Mouse (Mus musculus) hindbrain, postnatal 0 days (tissue): ENCODE measurements around the gene Cd72. TPM values are rescaled to one million over a fixed set of nuclear protein-coding genes. Genes with fewer than 3 reads are reported as not detected.

Experiments used
- ATAC-seq: fragments of 200-750 bp; cut with Nextera tagmentation; 2 replicates; pipeline ENCODE4 v1.8.0; 2017; ENCODE audit warnings: mild to moderate bottlenecking, moderate TSS enrichment, moderate library complexity
- DNase-seq: peaks from one replicate; pipeline ENCODE4 v3.0.0-alpha.2; 2015; ENCODE audit warnings: low spot score
- H3K27ac ChIP-seq: fragments of 300-500 bp; sonication (generic); 2 replicates; pipeline ENCODE4 v1.5.1; 2014; ENCODE audit warnings: mild to moderate bottlenecking
- H3K27me3 ChIP-seq: fragments of 300-500 bp; sonication (generic); 2 replicates; pipeline ENCODE4 v1.6.1; 2014; ENCODE audit warnings: low read length, mixed read lengths; ENCODE audit not compliant: insufficient read depth
- H3K36me3 ChIP-seq: fragments of 300-500 bp; sonication (generic); 2 replicates; pipeline ENCODE4 v1.6.1; 2014; ENCODE audit warnings: low read length, mixed read lengths; ENCODE audit not compliant: insufficient read depth
- H3K4me1 ChIP-seq: fragments of 300-500 bp; sonication (generic); 2 replicates; pipeline ENCODE4 v1.6.1; 2014; ENCODE audit warnings: antibody characterized with exemption, low read length, mixed read lengths; ENCODE audit not compliant: insufficient read depth
- H3K4me2 ChIP-seq: fragments of 300-500 bp; sonication (generic); 2 replicates; pipeline ENCODE4 v1.6.1; 2014; ENCODE audit warnings: low read depth, mild to moderate bottlenecking, low read length, moderate library complexity, mixed read lengths
- H3K4me3 ChIP-seq: fragments of 300-500 bp; sonication (generic); 2 replicates; pipeline ENCODE4 v1.5.1; 2014; ENCODE audit warnings: low read length
- H3K9ac ChIP-seq: fragments of 300-500 bp; sonication (generic); replicated peaks from 2 replicates; pipeline ENCODE4 v1.6.1; 2014; ENCODE audit warnings: mild to moderate bottlenecking, low read length, moderate library complexity, mixed read lengths
- H3K9me3 ChIP-seq: fragments of 300-500 bp; sonication (generic); 2 replicates; pipeline ENCODE4 v1.6.1; 2016; ENCODE audit warnings: low read length, mixed read lengths
- CTCF ChIP-seq: IDR thresholded peaks from 2 replicates; pipeline ENCODE4 v1.5.1; 2016; ENCODE audit warnings: antibody characterized with exemption, control low read depth, low read depth
- WGBS: fragments of 180-500 bp; shearing (Covaris S2); extraction: QIAGEN DNeasy Blood & Tissue Kit; methylation state at CpG from one replicate; pipeline ENCODE4 v1.1.7; 2014; 5-methylcytosine and 5-hydroxymethylcytosine counted together
- polyA plus RNA-seq: library from polyadenylated mRNA; unstranded; fragments of >200 nt; fragmentation: Nextera tagmentation; extraction: Ambion mirVana; gene quantifications from 2 replicates; pipeline ENCODE4 v1.2.1, GENCODE M21; 2015
- total RNA-seq: library from RNA; depleted of rRNA; stranded (reverse); fragments of >200 nt; gene quantifications from 2 replicates; pipeline ENCODE4 v1.2.3, GENCODE M21; 2014

Cd72 gene
- total and polyA plus RNA-seq, 2 experiments from 2014 or later, result 4.7 TPM; not detected in 1

- H3K36me3 ChIP-seq, result peaks cover 29% of the 10 kb centered on the region
- H3K4me2 ChIP-seq, result no peak overlapping the region
- 81% methylated on average over 3 of the region's 3 CpGs for WGBS
- no peak overlapping the region for H3K9ac ChIP-seq
- H3K4me3 ChIP-seq, result no peak overlapping the region
- no peak for TF ChIP-seq CTCF
- no peak overlapping the region for H3K27ac ChIP-seq
- no peaks in the 10 kb centered on the region for H3K27me3 ChIP-seq
- peaks cover 13% of the 10 kb centered on the region for H3K4me1 ChIP-seq
- ATAC-seq, result no peak
- no peaks in the 10 kb centered on the region for H3K9me3 ChIP-seq
- peak; percentile 40 for DNase-seq
Observed at GRCm38 (mm10) chr4:43448554-43448953, 5.9 kb downstream of the Cd72 start.

- no peaks in the 10 kb centered on the region for H3K27me3 ChIP-seq
- H3K9me3 ChIP-seq, result no peaks in the 10 kb centered on the region
- 72% methylated on average over 13 of the region's 13 CpGs for WGBS
- peaks cover 29% of the 10 kb centered on the region for H3K36me3 ChIP-seq
- no peak overlapping the region for H3K9ac ChIP-seq
- H3K27ac ChIP-seq, result no peak overlapping the region
- no peak overlapping the region for H3K4me2 ChIP-seq
- no peak for ATAC-seq
- no peak for DNase-seq
- peaks cover 9% of the 10 kb centered on the region for H3K4me1 ChIP-seq
- no peak overlapping the region for H3K4me3 ChIP-seq
- TF ChIP-seq CTCF, result no peak
Observed at GRCm38 (mm10) chr4:43447251-43447650, 7.2 kb downstream of the Cd72 start.

GRCm38 (mm10) chr4:43443511-43443910, 10.9 kb downstream of the Cd72 start:
- no peaks in the 10 kb centered on the region for H3K27me3 ChIP-seq
- peaks cover 9% of the 10 kb centered on the region for H3K4me1 ChIP-seq
- ATAC-seq (peak; percentile 5; the same call in 1 of the 2 replicates), DNase-seq (peak; percentile 34)
- peak overlapping the region; percentile 96 for H3K4me3 ChIP-seq
- WGBS, result 1% methylated on average over 25 of the region's 28 CpGs
- H3K36me3 ChIP-seq, result peaks cover 29% of the 10 kb centered on the region
- TF ChIP-seq CTCF, result no peak
- peak overlapping the region; percentile 91 for H3K27ac ChIP-seq
- H3K4me2 ChIP-seq, result peak overlapping the region; percentile 93
- H3K9ac ChIP-seq, result peak overlapping the region; percentile 99
- H3K9me3 ChIP-seq, result no peaks in the 10 kb centered on the region

DNA sequence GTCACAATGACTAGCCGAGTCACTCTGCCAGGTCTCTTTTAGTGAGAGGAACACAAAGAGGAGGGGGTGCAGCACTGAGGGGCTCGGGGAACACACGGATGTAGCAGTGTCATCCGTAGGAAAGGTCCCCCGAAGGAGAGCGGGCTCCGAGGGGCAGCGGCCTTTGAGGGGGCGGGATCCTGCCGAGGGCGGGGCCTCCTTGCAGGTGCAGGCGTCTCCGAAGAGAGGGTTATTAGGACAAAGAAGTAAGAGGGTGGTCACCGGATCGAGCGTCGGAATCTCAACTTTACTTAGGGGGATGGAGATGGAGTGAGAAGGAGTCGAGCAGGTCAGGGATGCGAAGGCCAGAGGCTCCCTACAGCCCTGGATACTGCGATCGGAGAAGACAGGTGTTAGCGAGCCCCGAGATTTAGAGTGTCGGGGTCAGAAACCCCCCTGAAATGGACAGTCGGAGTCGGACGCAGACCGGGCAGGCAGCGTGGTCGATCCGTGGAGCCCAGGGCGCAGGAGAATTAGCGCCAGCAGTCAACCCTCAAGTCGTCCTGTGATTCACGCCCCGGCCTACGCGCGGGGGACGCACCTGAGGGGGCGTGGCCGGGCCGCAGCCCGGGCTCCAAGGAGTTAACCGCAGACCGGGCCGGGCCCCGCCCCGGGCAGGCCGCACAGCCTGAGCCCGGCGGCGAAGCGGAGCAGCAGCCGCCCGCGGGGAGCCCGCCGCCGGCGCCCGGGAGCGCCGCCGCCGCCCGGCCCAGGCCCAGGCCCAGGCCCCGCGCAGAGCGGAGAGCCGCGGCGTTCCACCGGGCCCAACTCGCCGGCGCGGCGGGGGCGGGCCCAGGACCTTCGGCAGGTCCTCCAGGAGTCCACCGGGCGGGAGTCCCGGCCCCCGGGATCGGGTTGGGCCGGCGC, 11.7 kb downstream of the Cd72 start:
- no peak for TF ChIP-seq CTCF
- DNase-seq, result peak; percentile 87
- Histone ChIP-seq H3K36me3 (peaks cover 28% of the 10 kb centered on the region), H3K4me3 (peak overlapping the region; percentile 96), H3K4me2 (peak overlapping the region; percentile 93), H3K9ac (peak overlapping the region; percentile 99), H3K4me1 (peaks cover 9% of the 10 kb centered on the region), H3K27me3 (no peaks in the 10 kb centered on the region), H3K9me3 (no peaks in the 10 kb centered on the region), H3K27ac (peak overlapping the region; percentile 91)
- WGBS, result 2% methylated on average over 83 of the region's 88 CpGs
- peak; percentile 52 for ATAC-seq

GRCm38 (mm10) chr4:43442044-43442443, 12.4 kb downstream of the Cd72 start:
- H3K9me3 ChIP-seq, result no peaks in the 10 kb centered on the region
- H3K4me1 ChIP-seq, result peaks cover 9% of the 10 kb centered on the region
- peak overlapping the region; percentile 96 for H3K4me3 ChIP-seq
- H3K4me2 ChIP-seq, result peak overlapping the region; percentile 93
- DNase-seq (peak; percentile 100), ATAC-seq (peak; percentile 96)
- H3K27me3 ChIP-seq, result no peaks in the 10 kb centered on the region
- under 1% methylated on average over 33 of the region's 33 CpGs for WGBS
- TF ChIP-seq CTCF, result peak; percentile 96
- H3K9ac ChIP-seq, result peak overlapping the region; percentile 99
- peak overlapping the region; percentile 91 for H3K27ac ChIP-seq
- peaks cover 21% of the 10 kb centered on the region for H3K36me3 ChIP-seq

GRCm38 (mm10) chr4:43441639-43442038, 12.8 kb downstream of the Cd72 start, which contains the start of gene Tesk1:
TSS of gene Tesk1 (plus strand) at chr4:43441939.
- Histone ChIP-seq H3K4me3 (peak within 1 kb of the TSS; percentile 96), H3K9me3 (no peaks in the 10 kb centered on the region), H3K36me3 (peaks cover 17% of the 10 kb centered on the region), H3K27me3 (no peaks in the 10 kb centered on the region), H3K4me1 (peaks cover 9% of the 10 kb centered on the region), H3K4me2 (peak within 1 kb of the TSS; percentile 93), H3K9ac (peak within 1 kb of the TSS; percentile 99), H3K27ac (peak within 1 kb of the TSS; percentile 91)
- 22% methylated on average over 4 of the region's 4 CpGs for WGBS
- TF ChIP-seq CTCF, result no peak
- ATAC-seq (peak; percentile 4; the same call in 1 of the 2 replicates), DNase-seq (no peak)

GRCm38 (mm10) chr4:43432832-43433231, 21.6 kb downstream of the Cd72 start:
- Histone ChIP-seq H3K9ac (no peak overlapping the region), H3K4me1 (no peaks in the 10 kb centered on the region), H3K4me2 (no peak overlapping the region), H3K9me3 (no peaks in the 10 kb centered on the region), H3K27ac (no peak overlapping the region), H3K4me3 (no peak overlapping the region), H3K27me3 (no peaks in the 10 kb centered on the region), H3K36me3 (no peaks in the 10 kb centered on the region)
- TF ChIP-seq CTCF, result no peak
- DNase-seq, result no peak
- 86% methylated on average over 1 of the region's 1 CpGs for WGBS
- no peak for ATAC-seq
